Mouse (Mus musculus): ENCODE measurements around the gene Scn2b.

Gene Scn2b

DNA sequence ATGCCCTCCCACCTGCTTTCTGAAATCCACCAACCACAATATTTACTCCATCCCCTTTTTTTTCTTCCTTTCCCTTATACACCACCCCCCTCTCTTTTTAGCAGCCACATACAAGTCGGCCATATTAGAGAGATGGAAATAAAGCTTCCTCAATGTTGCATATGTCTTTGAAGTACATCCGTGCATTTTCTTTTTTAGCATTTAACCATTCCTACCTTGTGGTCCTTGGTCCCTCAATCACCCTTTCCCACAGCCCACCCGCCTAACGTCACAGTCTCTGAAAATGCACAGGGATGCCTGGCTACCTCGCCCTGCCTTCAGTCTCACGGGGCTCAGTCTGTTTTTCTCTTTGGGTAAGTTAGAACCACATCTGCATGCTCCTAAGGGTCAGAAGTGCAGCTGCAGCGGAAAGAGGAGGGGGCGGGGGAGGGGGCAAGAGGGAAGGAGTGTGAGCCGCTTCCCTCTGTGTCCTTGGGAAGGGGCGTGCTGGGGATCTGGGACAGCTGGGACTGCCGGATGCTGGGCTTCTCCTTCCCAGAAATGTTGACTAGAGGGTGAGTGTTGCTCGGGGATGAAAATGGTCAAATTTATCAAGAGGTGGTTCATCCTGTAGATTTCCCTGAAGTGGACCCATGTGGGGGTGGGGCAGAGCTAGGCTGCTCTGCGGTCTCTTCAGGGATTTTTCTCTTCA, at the start of gene Scn2b:
Gene Scn2b, plus strand, starts transcription at position 42 of the 691 bp plus-strand sequence.
- DNase-seq (ENCODE audit: low spot score) = no peak

DNA sequence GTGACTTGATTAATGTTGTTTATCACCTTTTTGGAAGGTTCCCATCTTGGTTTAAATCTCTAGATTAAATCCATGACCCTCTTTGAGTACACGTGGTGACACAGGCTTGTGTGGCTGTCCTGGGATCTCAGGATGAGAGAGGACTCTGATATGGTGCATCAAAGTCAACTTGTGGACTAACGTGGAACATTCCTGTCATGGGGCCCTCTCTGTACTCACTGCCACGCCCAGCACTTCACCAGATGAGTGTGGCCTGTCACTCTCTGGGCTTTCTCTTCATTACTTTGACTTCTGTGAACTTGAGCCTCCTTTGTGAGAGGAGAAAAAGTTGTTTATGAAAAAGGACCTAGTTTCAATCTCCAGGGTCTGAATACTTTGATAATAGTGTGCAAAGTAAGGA, 45.8 kb upstream of the Scn2b start:
- DNase-seq (ENCODE audit: low spot score) = no peak

GRCm38 (mm10) chr9:45077859-45078258, 39.7 kb upstream of the Scn2b start:
- DNase-seq (ENCODE audit: low spot score) = no peak

- no peak for DNase-seq (ENCODE audit: low spot score)
These were observed 38.6 kb upstream of the Scn2b start, which contains the start of gene Jaml for GRCm38 (mm10) chr9:45079011-45079410. TSS of gene Jaml (plus strand) at chr9:45079183.

DNA sequence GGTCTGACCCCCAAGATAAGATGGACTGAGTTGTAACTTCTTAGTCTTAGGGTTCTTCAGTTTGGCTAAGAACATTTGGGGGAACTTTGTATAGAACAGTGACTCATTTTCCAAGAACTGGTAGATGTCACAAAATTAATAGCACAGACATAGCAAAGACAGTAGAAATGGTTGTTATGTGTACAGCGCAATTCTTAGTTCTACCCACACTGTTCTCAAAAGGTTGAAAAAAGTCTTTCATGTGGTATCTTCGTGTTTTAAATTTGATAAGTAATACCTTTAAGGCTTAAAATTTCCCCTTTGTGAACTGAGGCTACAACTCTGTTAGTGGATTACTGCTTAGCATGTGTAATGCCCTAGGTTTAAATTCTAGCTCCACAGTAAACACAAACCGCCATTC, 34.5 kb upstream of the Scn2b start:
- no peak for DNase-seq (ENCODE audit: low spot score)

DNA sequence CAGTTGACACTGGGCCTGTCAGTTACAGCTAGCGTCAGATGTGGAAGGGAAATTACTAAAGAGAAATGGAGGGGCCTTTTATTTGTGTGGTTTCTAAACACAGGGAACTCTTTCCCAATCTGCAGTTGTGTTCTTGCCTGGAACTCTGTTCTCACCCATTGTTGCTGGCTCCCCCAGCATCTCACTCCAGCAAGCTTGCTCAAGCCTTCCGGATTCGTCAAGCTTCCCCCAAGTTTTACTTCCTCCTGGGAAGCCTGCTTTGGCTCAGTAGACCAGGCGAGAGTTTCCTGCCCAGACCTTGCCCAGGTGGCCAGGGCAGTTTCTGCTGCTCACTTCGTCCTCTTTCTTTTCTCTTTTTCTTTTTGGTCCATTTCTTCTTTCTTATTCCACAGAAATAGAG, 33.0 kb upstream of the Scn2b start:
- no peak for DNase-seq (ENCODE audit: low spot score)

- DNase-seq (ENCODE audit: low spot score) = no peak
These were observed 31.6 kb upstream of the Scn2b start for GRCm38 (mm10) chr9:45085741-45086690.

DNA sequence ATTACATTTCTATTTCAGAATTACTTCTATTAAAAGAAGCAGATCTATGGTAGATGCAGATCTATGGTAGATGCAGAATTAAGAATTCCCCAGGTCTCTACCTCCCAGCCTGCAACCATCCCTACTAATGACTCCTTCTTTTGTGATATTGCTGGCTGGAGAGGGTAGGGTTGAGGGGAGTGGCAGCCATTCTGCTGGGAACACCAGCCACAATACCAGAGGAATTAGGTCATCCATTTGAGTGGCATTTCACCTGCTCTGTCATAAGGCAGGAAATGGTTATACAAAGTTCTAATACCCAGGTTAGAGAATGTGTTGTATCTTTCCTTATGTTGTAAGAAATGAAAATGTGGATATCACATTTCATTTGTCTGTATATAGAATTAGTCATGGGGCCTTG, 29.5 kb upstream of the Scn2b start:
- no peak for DNase-seq (ENCODE audit: low spot score)

DNA sequence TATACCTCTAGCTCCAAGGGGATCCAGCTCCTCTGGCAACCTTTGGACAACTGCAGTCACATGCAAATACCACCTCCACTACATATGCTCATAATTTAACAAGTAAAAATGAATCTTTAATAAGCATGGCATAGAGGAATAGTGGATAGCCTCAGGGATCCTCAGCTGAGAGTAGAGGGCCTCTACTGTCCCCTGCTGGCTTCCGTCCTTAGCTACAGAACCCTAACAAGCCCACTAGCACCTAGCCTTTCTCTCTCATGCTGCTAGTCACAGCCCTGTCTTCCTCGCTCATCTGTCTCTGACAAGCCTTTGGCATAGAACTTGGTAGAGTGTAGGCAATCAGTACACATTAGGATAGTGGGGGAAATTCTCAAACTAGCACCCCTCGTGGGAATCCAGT, 26.8 kb upstream of the Scn2b start:
- no peak for DNase-seq (ENCODE audit: low spot score)

DNA sequence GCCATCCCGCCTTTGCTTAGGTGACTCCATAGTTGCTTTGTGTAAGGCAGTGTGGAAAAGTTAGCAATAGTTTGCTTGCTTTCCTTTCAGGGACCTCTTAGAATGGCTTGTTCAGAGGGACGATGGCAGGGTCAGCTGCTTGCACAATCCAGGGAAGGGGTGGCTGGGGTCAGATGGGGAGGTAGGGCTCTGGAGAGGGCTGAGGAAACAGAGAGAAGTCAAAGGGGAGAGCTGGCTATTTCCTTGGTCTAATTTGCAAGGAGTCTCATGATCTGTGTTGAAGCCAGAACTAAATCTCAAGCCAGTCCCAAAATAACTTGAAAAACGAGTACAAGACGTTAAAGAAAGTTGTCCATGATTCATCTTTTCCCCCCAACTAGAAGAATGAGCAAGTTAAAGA, 24.9 kb upstream of the Scn2b start:
- DNase-seq (ENCODE audit: low spot score) = no peak

GRCm38 (mm10) chr9:45095149-45095937, 22.2 kb upstream of the Scn2b start:
- no peak for DNase-seq (ENCODE audit: low spot score)

- no peak for DNase-seq (ENCODE audit: low spot score)
These were observed 19.7 kb upstream of the Scn2b start for GRCm38 (mm10) chr9:45097877-45098276.

GRCm38 (mm10) chr9:45098426-45098825, 19.2 kb upstream of the Scn2b start:
- DNase-seq (ENCODE audit: low spot score) = no peak

- no peak for DNase-seq (ENCODE audit: low spot score)
These were observed 15.1 kb upstream of the Scn2b start for GRCm38 (mm10) chr9:45102528-45102927.

DNA sequence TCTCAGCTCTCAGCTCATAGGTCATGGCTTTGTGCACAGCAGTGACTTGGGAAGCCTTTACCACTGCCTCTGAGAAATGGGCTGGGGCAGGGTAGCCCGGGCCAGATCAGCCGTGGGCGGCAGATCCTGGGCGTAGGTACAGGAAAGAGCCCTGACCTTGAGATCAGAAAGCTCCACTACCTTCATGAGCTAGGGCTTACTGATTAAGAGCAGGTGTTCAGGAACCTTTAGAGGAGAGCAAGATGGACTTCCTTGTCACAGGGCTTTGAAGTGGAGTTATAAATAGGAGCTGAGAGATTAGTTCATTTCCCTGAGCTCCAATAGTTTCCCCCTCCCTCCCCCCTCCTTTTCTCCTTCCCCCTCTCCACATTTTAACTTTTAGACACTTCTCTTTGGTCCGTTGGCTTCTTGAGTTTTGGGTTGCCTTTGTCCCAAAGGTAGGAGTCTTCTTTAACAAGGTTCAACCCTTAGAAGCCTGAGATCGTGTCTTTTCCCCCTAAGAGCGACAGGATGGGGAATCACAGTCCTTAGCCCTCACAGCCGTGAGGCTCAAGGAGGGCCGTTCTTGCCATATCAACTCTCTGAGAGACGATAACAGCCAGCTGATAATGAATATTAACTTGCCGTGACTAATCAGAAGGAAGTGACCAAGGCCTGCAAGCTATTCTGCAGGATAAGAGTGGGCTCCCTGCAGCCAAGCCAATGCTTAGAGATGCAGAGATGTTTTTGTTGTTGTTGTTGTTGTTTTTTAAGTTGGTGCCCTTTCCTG, 14.2 kb upstream of the Scn2b start:
- DNase-seq (ENCODE audit: low spot score) = no peak

- no peak for DNase-seq (ENCODE audit: low spot score)
These were observed 11.8 kb upstream of the Scn2b start for GRCm38 (mm10) chr9:45105596-45106374.

DNA sequence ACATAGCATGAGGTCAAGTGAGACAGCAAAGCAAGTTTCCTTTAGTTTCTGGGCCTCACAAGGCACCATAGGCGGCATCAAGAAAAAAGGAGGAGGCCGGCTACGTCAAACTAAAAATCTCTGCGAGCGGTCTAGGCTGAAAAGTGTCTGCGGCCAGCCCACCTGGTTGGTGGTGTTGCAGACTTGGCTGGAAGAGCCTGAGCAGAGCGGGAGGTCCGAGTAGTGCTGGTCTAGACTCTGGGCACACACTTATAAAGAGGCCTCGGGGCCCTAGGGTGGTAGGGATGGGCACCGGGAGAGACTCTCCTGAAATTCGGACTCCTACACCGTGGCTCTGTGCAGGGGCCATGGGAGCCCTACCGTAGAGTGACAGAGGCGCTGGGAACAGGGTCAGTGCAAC, 1.9 kb upstream of the Scn2b start:
- DNase-seq (ENCODE audit: low spot score) = no peak

DNA sequence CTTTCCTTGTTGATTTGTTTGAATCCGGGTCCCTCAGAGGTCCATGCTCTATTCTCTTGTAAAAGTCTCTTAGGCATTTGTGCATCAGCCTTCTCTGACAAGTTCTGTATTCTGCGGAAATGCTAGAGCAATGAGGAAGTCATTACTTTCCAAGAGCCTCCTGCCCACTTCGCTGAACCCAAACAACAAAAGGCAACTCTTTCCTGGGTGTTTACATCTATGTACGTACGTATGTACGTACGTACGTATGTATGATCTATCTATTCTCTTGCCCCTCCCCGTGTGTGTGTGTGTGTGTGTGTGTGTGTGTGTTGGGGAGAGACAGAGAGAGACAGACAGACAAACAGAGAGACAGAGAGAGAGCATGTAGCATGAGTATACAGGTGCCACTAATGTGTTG, 763 bp upstream of the Scn2b start:
- no peak for DNase-seq (ENCODE audit: low spot score)

DNA sequence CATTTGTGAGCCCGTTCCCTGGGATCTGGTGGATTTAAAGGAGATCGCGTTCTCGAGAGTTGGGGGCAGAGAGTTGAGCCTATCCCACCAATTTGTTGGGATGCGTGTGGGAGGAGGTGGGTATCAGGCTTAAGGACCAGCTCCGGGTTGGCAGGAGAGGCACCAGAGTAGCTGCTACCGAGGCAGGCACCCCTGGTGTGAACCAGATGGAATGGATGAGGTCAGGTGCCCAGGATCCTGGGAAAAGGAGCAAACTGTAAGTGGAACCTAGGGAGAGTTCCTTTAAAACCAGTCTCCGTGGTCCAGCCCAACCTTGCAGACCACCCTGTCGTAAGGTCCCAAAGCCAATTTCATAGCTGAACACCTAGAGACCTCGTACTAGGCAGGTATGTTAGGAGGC, 970 bp downstream of the Scn2b start:
- DNase-seq (ENCODE audit: low spot score) = no peak

- DNase-seq (ENCODE audit: low spot score) = no peak
These were observed 1.9 kb downstream of the Scn2b start for GRCm38 (mm10) chr9:45119316-45119953.
